In the genomic region with DNA sequence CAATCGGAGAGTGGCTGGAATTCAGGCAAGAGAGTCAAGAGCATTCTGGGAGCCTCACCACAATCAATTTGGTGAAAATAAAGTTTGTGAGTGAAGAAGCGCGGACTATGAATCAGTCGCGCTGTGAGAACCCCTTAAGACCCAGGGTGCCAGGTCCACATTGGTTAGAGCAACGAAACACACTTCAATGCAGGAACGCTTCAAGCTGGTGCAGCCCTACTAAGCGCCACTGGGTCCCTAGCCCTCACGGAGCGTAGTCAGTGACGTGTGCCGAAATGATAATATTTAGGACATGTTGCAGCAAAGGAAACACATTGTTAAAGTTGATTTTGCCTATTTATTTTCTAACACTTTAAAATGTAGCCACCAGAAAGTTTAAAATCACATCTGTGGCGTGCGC, we compare ENCODE assay signal across 29 mouse cellular contexts.
"Had no signal": no experiment of that assay in that cellular context is flagged by ENCODE, and none has a peak within 500 bp of the region (broad histone marks: within the 10 kb centered on the region; RNA-seq: fewer than 3 reads in every experiment).

No protein-coding gene starts in this region.

- H3K36me3 ChIP-seq: heart, embryonic 10.5 days; heart, embryonic 12.5 days; heart, embryonic 13.5 days; heart, embryonic 15.5 days; hindbrain, embryonic 10.5 days; hindbrain, embryonic 12.5 days; hindbrain, embryonic 13.5 days; hindbrain, embryonic 15.5 days; intestine, embryonic 15.5 days; kidney, embryonic 15.5 days had no signal

- H3K4me2 ChIP-seq: heart, embryonic 11.5 days; heart, embryonic 12.5 days; heart, embryonic 13.5 days; heart, embryonic 15.5 days; hindbrain, embryonic 12.5 days; hindbrain, embryonic 13.5 days; hindbrain, embryonic 14.5 days; hindbrain, embryonic 15.5 days; intestine, embryonic 15.5 days had no signal

- H3K9me3 ChIP-seq: heart, embryonic 10.5 days; heart, embryonic 12.5 days; heart, embryonic 13.5 days; heart, embryonic 15.5 days; hindbrain, embryonic 10.5 days; hindbrain, embryonic 12.5 days; hindbrain, embryonic 13.5 days; hindbrain, embryonic 15.5 days; intestine, embryonic 15.5 days; kidney, embryonic 15.5 days had no signal

- H3K4me1 ChIP-seq: heart, embryonic 10.5 days; heart, embryonic 12.5 days; heart, embryonic 13.5 days; intestine, embryonic 15.5 days had no signal

- DNase-seq: heart, postnatal 10 days; heart, postnatal 14 days; heart, postnatal 36 days; heart, postnatal 4 days; kidney, adult 11 months; kidney, adult 18-20 months; kidney, adult 2 months; kidney, adult 8-10 months; kidney, postnatal 10 days; kidney, postnatal 14 days; kidney, postnatal 25 days; kidney, postnatal 36 days; kidney, postnatal 4 days; layer of hippocampus, adult 9-11 months; layer of hippocampus, postnatal 36 days had no signal

- H3K27me3 ChIP-seq: hindbrain, embryonic 12.5 days; hindbrain, embryonic 15.5 days; intestine, embryonic 15.5 days; kidney, embryonic 15.5 days had no signal

- H3K4me3 ChIP-seq: heart, embryonic 10.5 days; heart, embryonic 12.5 days; heart, embryonic 13.5 days; heart, embryonic 15.5 days; hindbrain, embryonic 10.5 days; hindbrain, embryonic 12.5 days; hindbrain, embryonic 13.5 days; hindbrain, embryonic 15.5 days; intestine, embryonic 15.5 days; kidney, embryonic 15.5 days had no signal

- H3K27ac ChIP-seq: heart, embryonic 10.5 days; heart, embryonic 13.5 days; heart, embryonic 15.5 days; hindbrain, embryonic 10.5 days; hindbrain, embryonic 12.5 days; hindbrain, postnatal 0 days; intestine, embryonic 15.5 days; kidney, embryonic 15.5 days; kidney, postnatal 0 days had no signal

- H3K9ac ChIP-seq: heart, embryonic 12.5 days; heart, embryonic 13.5 days; heart, embryonic 15.5 days; hindbrain, embryonic 12.5 days; hindbrain, embryonic 14.5 days; hindbrain, embryonic 15.5 days; intestine, embryonic 15.5 days; kidney, embryonic 15.5 days had no signal
